Mouse (Mus musculus) heart, embryonic 10.5 days (tissue): ENCODE results near the gene Rad51ap1. TPM values are rescaled to one million over a fixed set of nuclear protein-coding genes. Genes with fewer than 3 reads are reported as not detected.
A peak's percentile ranks its signal among the peaks of the same experiment; 100 is the strongest.

Experiments used
- DNase-seq: peaks from one replicate; pipeline ENCODE4 v3.0.0-alpha.2; 2017; ENCODE audit warnings: low spot score
- H3K27ac ChIP-seq: fragments of 300-500 bp; sonication (generic); 2 replicates; pipeline ENCODE4 v1.5.1; 2016; ENCODE audit warnings: mild to moderate bottlenecking
- H3K27me3 ChIP-seq: fragments of 300-500 bp; sonication (generic); 2 replicates; pipeline ENCODE4 v1.6.1; 2016; ENCODE audit warnings: mild to moderate bottlenecking; ENCODE audit not compliant: poor library complexity, insufficient read depth, severe bottlenecking
- H3K36me3 ChIP-seq: fragments of 300-500 bp; sonication (generic); 2 replicates; pipeline ENCODE4 v1.6.1; 2016; ENCODE audit warnings: mild to moderate bottlenecking, moderate library complexity
- H3K4me1 ChIP-seq: fragments of 300-500 bp; sonication (generic); 2 replicates; pipeline ENCODE4 v1.6.1; 2016; ENCODE audit warnings: mild to moderate bottlenecking
- H3K4me3 ChIP-seq: fragments of 300-500 bp; sonication (generic); 2 replicates; pipeline ENCODE4 v1.5.1; 2016; ENCODE audit warnings: mild to moderate bottlenecking, moderate library complexity
- H3K9me3 ChIP-seq: fragments of 300-500 bp; sonication (generic); 2 replicates; pipeline ENCODE4 v1.6.1; 2016; ENCODE audit warnings: mild to moderate bottlenecking, moderate library complexity
- WGBS: fragments of 180-500 bp; shearing (Covaris S2); methylation state at CpG from one replicate; pipeline ENCODE4 v1.1.7; 2016; 5-methylcytosine and 5-hydroxymethylcytosine counted together
- polyA plus RNA-seq: library from polyadenylated mRNA; unstranded; fragments of >200 nt; fragmentation: Nextera tagmentation; extraction: Ambion mirVana; gene quantifications from 2 replicates; pipeline ENCODE4 v1.2.1, GENCODE M21; 2016

The Rad51ap1 gene
- polyA plus RNA-seq = 42.4 and 53.0 TPM in 2 replicates

GRCm38 (mm10) chr6:126939487-126940171, at the start of gene Rad51ap1, which contains the start of gene D6Wsu163e:
Gene Rad51ap1 (minus strand): TSS chr6:126939587.
Gene D6Wsu163e (plus strand): TSS chr6:126939962.
- Histone ChIP-seq H3K9me3 (no peaks in the 10 kb centered on the region), H3K27ac (peak within 1 kb of the TSS; percentile 88), H3K4me3 (peak within 1 kb of the TSS; percentile 82), H3K4me1 (peaks cover 20% of the 10 kb centered on the region), H3K36me3 (peaks cover 16% of the 10 kb centered on the region; the same call in 1 of the 2 replicates), H3K27me3 (no peaks in the 10 kb centered on the region)
- DNase-seq = peak; percentile 96
- under 1% methylated on average over 33 of the region's 33 CpGs for whole genome bisulfite sequencing

- H3K9me3 ChIP-seq = no peaks in the 10 kb centered on the region
- no peaks in the 10 kb centered on the region for H3K4me1 ChIP-seq
- no peaks in the 10 kb centered on the region for H3K36me3 ChIP-seq
- H3K27ac ChIP-seq = no peak overlapping the region
- H3K4me3 ChIP-seq = no peak overlapping the region
- WGBS = 38% methylated on average over 5 of the region's 5 CpGs
- H3K27me3 ChIP-seq = no peaks in the 10 kb centered on the region
- DNase-seq = no peak
Measured at GRCm38 (mm10) chr6:126981539-126982234, 42.3 kb upstream of the Rad51ap1 start.

DNA sequence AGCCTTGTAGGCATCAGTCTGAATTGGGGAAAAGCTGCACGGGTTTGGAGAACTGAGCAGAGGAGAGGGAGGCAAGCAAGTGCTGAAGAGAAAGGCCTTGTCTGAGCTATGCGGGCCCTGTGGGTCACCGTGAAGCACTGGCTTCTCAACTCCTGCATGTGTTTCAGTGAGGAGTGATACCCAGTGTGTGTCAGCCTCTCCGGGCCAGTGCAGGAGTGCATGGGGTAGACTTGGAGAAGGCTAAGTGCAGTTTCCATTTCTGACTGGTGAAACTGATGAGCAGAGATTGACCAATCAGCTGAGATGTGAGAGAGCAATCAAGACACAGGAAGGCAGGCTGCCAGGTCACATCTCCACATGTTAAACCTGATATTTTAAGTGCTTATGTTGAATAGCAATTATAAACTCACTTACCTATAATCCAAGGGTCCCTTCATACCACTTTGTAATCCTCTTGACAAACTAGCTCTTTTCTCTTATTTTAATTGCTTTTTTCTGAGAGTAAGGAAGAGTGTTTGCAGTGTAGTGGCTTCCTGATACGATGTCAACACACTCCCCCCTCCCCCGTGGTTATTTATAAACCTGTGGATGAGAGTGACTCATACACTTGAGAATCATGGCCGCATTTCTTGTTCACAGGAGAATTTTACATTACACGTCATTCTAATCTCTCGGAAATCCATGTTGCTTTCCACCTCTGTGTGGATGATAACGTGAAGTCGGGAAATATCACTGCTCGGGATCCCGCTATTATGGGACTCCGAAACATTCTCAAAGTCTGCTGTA, 27.0 kb upstream of the Rad51ap1 start:
- H3K27ac ChIP-seq = peak overlapping the region; percentile 75
- WGBS = 56% methylated on average over 14 of the region's 14 CpGs

DNA sequence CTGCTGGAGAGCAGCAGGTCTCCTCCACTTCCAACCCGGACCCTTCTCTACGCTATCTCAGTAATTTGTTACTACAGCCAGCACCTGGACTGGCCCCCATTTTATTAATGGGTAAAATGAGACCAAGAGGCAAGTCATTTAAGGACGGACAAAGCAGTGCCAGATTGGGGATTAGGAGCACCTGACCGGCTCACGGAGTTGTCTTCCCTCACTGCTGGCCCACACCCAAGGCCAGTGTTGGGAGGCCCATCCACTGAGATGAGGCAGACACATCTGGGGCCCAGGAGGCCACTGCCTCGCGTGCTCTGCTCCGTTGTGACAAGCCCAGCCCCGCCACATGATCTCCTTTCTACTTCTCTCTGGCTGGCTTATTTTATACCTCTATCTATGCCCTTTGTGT, 24.0 kb upstream of the Rad51ap1 start:
- Histone ChIP-seq H3K27ac (no peak overlapping the region), H3K4me1 (peaks cover 23% of the 10 kb centered on the region), H3K27me3 (no peaks in the 10 kb centered on the region), H3K9me3 (no peaks in the 10 kb centered on the region), H3K4me3 (no peak overlapping the region), H3K36me3 (peaks cover 3% of the 10 kb centered on the region; the same call in 1 of the 2 replicates)
- DNase-seq = no peak
- 84% methylated on average over 9 of the region's 9 CpGs for WGBS

More for the DNA sequence above, 27.0 kb upstream of the Rad51ap1 start:
- H3K27me3 ChIP-seq = no peaks in the 10 kb centered on the region
- peaks cover 3% of the 10 kb centered on the region; the same call in 1 of the 2 replicates for H3K36me3 ChIP-seq
- no peak overlapping the region for H3K4me3 ChIP-seq
- H3K4me1 ChIP-seq = peaks cover 33% of the 10 kb centered on the region
- no peak for DNase-seq
- no peaks in the 10 kb centered on the region for H3K9me3 ChIP-seq

GRCm38 (mm10) chr6:126962709-126963108, 23.3 kb upstream of the Rad51ap1 start:
- Histone ChIP-seq H3K27ac (no peak overlapping the region), H3K4me3 (no peak overlapping the region), H3K4me1 (peaks cover 16% of the 10 kb centered on the region), H3K27me3 (no peaks in the 10 kb centered on the region), H3K36me3 (peaks cover 3% of the 10 kb centered on the region; the same call in 1 of the 2 replicates), H3K9me3 (no peaks in the 10 kb centered on the region)
- 64% methylated on average over 5 of the region's 5 CpGs for WGBS
- no peak for DNase-seq

DNA sequence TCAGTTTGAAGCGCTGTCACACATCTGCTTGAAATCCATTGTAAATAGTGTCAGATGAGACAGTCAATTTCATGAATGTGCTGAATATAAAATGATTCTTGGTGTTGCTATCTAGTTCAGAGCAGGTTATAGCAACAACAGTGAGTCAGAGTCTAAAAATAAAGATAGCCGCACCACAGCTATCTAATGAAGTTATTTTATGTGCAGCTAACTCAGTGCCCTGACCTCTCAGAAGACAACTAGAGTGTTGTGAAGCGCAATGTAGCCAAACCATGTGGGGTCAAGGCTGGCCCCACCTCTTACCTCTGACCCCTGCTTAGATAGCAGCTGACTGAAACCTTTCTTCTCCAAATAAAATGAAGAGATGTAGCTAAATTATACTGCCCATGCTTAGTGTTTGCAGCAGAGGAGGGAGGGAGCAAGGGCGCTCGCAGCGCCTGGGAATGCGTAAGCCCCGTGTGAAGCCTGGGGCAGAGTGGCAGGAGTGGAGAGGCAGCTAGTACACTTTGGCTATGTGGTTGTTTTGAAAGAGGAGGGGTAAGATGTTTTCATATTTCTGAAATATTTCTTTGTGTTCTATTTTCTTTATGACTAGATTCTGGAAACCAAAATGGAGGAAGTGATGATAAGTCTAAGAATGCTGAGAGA, 22.1 kb upstream of the Rad51ap1 start:
- H3K36me3 ChIP-seq = peaks cover 11% of the 10 kb centered on the region; the same call in 1 of the 2 replicates
- peaks cover 9% of the 10 kb centered on the region for H3K4me1 ChIP-seq
- 0 out of 2 replicates have a peak overlapping the region, but pooled peaks have one; percentile 36 for H3K27ac ChIP-seq
- WGBS = 70% methylated on average over 8 of the region's 8 CpGs
- no peak overlapping the region for H3K4me3 ChIP-seq
- no peaks in the 10 kb centered on the region for H3K27me3 ChIP-seq
- DNase-seq = no peak
- H3K9me3 ChIP-seq = no peaks in the 10 kb centered on the region

DNA sequence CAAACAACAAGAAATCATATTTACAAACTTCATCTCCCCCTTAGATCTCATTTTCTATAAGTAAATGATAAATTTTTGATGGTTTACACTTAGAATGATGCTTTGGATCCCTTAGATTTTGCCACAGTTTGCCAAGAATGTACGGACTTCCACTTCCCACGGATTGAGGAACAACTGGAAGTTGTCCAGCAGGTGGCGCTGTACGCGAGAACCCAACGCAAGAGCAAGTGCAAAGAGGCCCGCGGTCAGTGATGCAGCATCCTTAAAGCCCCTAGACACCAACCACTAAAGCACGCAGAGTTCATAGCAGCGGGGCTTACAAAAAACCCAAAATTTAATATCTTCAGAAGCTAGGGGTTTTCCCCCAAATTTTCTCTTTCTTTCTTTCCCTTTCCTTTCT, 16.3 kb upstream of the Rad51ap1 start:
- H3K36me3 ChIP-seq = peaks cover 14% of the 10 kb centered on the region; the same call in 1 of the 2 replicates

DNA sequence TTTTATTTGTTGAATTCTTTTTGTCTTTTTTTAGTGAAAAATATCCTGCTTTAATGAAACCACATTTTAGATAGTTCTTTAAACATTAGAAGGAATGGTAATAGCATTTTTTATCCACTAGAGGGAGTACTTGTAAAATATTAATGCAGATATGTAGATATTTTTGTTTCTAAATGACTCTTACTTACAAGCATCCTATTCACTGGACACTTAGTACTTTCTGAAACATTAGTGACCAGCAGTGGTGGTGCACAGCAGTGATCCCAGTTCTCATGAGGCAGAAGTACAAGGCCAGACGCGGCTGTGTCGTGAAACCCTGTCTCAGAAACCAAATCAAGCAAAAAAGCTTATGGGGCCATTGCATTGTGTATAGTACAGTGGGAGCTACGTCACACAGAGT, 8.9 kb upstream of the Rad51ap1 start:
- Histone ChIP-seq H3K27ac (no peak overlapping the region), H3K4me3 (no peak overlapping the region), H3K27me3 (no peaks in the 10 kb centered on the region), H3K9me3 (no peaks in the 10 kb centered on the region), H3K4me1 (no peaks in the 10 kb centered on the region), H3K36me3 (peaks cover 26% of the 10 kb centered on the region)
- WGBS = 92% methylated on average over 4 of the region's 4 CpGs
- peak; percentile 22 for DNase-seq

More for the DNA sequence above, 16.3 kb upstream of the Rad51ap1 start:
- Histone ChIP-seq H3K4me3 (no peak overlapping the region), H3K9me3 (no peaks in the 10 kb centered on the region), H3K27ac (no peak overlapping the region), H3K4me1 (no peaks in the 10 kb centered on the region), H3K27me3 (no peaks in the 10 kb centered on the region)
- peak; percentile 84 for DNase-seq
- WGBS = 12% methylated on average over 10 of the region's 10 CpGs

- 6% methylated on average over 5 of the region's 5 CpGs for WGBS
- Histone ChIP-seq H3K9me3 (no peaks in the 10 kb centered on the region), H3K27ac (no peak overlapping the region; the same call in 1 of the 2 replicates), H3K4me3 (peak overlapping the region; percentile 82), H3K27me3 (no peaks in the 10 kb centered on the region), H3K36me3 (peaks cover 18% of the 10 kb centered on the region; the same call in 1 of the 2 replicates), H3K4me1 (peaks cover 20% of the 10 kb centered on the region)
- DNase-seq = no peak
Measured at GRCm38 (mm10) chr6:126940451-126940850, 1.1 kb upstream of the Rad51ap1 start.

DNA sequence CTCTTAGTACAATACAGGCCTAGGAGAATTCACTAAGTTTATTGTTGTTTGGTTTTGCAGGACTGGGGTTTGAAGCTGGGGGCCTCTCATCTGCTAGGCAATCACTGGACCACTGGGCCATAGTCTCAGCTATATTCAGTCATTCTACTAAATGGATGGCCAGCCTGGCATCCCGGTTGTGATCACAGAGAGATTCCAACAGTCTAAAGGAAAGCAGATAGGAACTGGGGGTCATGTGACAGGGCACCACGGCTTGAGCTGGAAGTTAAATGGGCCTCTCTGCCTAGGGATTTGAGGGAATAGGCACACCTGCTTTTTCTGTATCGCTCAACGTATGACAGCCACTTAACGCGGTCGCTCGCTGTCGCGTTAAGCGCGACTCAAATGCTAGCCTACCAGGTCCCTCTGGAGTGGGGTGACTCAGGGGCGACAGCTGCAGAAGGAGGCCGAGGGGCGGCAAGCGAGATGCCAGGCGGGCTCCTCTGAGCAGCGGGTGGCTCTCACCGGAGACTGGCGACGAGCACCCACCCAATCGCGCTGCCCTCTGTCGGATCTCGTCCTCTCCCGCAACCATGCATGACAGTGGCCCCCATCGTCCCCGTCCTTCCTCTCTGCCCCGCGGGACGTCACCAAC, 417 bp downstream of the Rad51ap1 start:
- Histone ChIP-seq H3K27me3 (no peaks in the 10 kb centered on the region), H3K27ac (peak overlapping the region; percentile 88), H3K4me1 (peaks cover 20% of the 10 kb centered on the region), H3K4me3 (peak overlapping the region; percentile 82), H3K36me3 (peaks cover 20% of the 10 kb centered on the region), H3K9me3 (no peaks in the 10 kb centered on the region)
- DNase-seq = peak; percentile 73
- under 1% methylated on average over 31 of the region's 31 CpGs for WGBS

DNA sequence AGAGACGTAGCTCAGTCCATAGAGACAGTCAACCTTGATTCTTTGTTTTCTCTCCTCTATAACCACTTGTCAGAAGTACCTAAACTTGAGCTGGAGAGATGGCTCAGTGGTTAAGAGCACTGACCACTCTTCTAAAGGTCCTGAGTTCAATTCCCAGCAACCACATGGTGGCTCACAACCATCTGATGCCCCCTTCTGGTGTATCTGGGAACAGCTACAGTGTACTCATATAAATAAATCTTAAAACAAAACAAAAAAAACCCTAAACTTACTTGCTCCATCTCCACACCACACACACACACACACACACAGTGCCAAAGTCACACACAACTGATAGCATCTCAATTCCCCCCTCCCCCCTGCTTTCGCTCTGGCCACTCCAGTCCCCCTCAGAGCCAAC, 1.3 kb downstream of the Rad51ap1 start:
- Histone ChIP-seq H3K36me3 (peaks cover 24% of the 10 kb centered on the region), H3K27ac (no peak overlapping the region), H3K4me1 (peaks cover 20% of the 10 kb centered on the region), H3K27me3 (no peaks in the 10 kb centered on the region), H3K9me3 (no peaks in the 10 kb centered on the region), H3K4me3 (peak overlapping the region; percentile 82)
- 75% methylated on average over 2 of the region's 2 CpGs for WGBS
- DNase-seq = no peak

DNA sequence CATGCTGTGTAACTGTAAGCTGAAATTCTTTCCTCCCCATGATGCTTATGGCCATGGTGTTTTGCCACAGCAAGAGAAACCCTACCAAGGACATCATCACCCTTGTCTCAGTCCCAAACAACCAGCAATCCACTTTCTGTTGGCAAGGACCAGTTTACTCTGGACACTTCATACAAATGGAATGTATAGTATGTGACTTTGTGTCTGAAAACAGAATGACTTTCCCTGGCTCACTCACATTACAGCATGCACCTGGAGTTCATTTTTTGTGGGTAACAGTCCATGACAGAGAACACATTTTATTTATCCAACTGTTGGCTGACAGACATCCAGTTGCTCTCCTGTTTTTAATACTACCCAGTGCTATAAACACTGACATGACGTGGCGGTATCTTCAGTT, 6.5 kb downstream of the Rad51ap1 start:
- peaks cover 62% of the 10 kb centered on the region for H3K36me3 ChIP-seq
- DNase-seq = no peak
- H3K4me1 ChIP-seq = no peaks in the 10 kb centered on the region
- no peaks in the 10 kb centered on the region for H3K9me3 ChIP-seq
- no peak overlapping the region for H3K4me3 ChIP-seq
- no peaks in the 10 kb centered on the region for H3K27me3 ChIP-seq
- H3K27ac ChIP-seq = no peak overlapping the region
- WGBS = 91% methylated on average over 2 of the region's 2 CpGs
